Mouse (Mus musculus) limb, embryonic 14.5 days (tissue): ENCODE data around the gene Slc25a34. TPM values are rescaled to one million over a fixed set of nuclear protein-coding genes. Genes with fewer than 3 reads are reported as not detected.

Experiments used
- ATAC-seq: fragments of 200-750 bp; cut with Nextera tagmentation; 2 replicates; pipeline ENCODE4 v1.8.0; 2017; ENCODE audit warnings: low read depth, moderate number of reproducible peaks, moderate TSS enrichment; ENCODE audit not compliant: low FRiP score
- DNase-seq: peaks from one replicate; pipeline ENCODE4 v3.0.0-alpha.2; 2015; ENCODE audit warnings: low spot score
- H3K27ac ChIP-seq: fragments of 300-500 bp; sonication (generic); replicated peaks from 2 replicates; pipeline ENCODE4 v1.5.1; 2014; ENCODE audit warnings: low read depth, mild to moderate bottlenecking, low read length, moderate library complexity, mixed read lengths
- H3K27me3 ChIP-seq: fragments of 300-500 bp; sonication (generic); 2 replicates; pipeline ENCODE4 v1.6.1; 2014; ENCODE audit warnings: low read length, mixed read lengths; ENCODE audit not compliant: control insufficient read depth, insufficient read depth
- H3K36me3 ChIP-seq: fragments of 300-500 bp; sonication (generic); 2 replicates; pipeline ENCODE4 v1.6.1; 2014; ENCODE audit warnings: mild to moderate bottlenecking, low read length, moderate library complexity, mixed read lengths; ENCODE audit not compliant: control insufficient read depth, insufficient read depth
- H3K4me1 ChIP-seq: fragments of 300-500 bp; sonication (generic); 2 replicates; pipeline ENCODE4 v1.6.1; 2014; ENCODE audit warnings: antibody characterized with exemption, low read length, mixed read lengths; ENCODE audit not compliant: control insufficient read depth, insufficient read depth
- H3K4me2 ChIP-seq: fragments of 300-500 bp; sonication (generic); replicated peaks from 2 replicates; pipeline ENCODE4 v1.6.1; 2014; ENCODE audit warnings: low read depth, mild to moderate bottlenecking, low read length, moderate library complexity; ENCODE audit not compliant: severe bottlenecking
- H3K4me3 ChIP-seq: fragments of 300-500 bp; sonication (generic); replicated peaks from 2 replicates; pipeline ENCODE4 v1.5.1; 2014; ENCODE audit warnings: low read length
- H3K9ac ChIP-seq: fragments of 300-500 bp; sonication (generic); 2 replicates; pipeline ENCODE4 v1.6.1; 2014; ENCODE audit warnings: mild to moderate bottlenecking, low read depth, low read length, moderate library complexity; ENCODE audit not compliant: severe bottlenecking
- H3K9me3 ChIP-seq: fragments of 300-500 bp; sonication (generic); 2 replicates; pipeline ENCODE4 v1.6.1; 2016; ENCODE audit warnings: low read length; ENCODE audit not compliant: control insufficient read depth
- POLR2A ChIP-seq: fragments of 200-500 bp; IDR thresholded peaks from 2 replicates; pipeline ENCODE4 v1.8.0; 2012; ENCODE audit warnings: inconsistent platforms, mild to moderate bottlenecking, moderate library complexity, borderline replicate concordance; ENCODE audit not compliant: insufficient read depth, insufficient read length; ENCODE audit errors: extremely low read depth
- WGBS: fragments of 180-500 bp; shearing (Covaris S2); extraction: QIAGEN DNeasy Blood & Tissue Kit; methylation state at CpG from one replicate; pipeline ENCODE4 v1.1.7; 2014; 5-methylcytosine and 5-hydroxymethylcytosine counted together
- polyA plus RNA-seq, 2 experiments: library from polyadenylated mRNA; depleted of rRNA in 1 of 2; stranded (reverse) in 1 of 2; unstranded in 1 of 2; fragments of >200 nt; fragmentation: Nextera tagmentation in 1 of 2; extraction: Ambion mirVana in 1 of 2; gene quantifications; 2 replicates each; pipeline versions ENCODE4 v1.2.1 to v1.2.3; 2012 to 2014

The Slc25a34 gene
- polyA plus RNA-seq, 2 experiments, result 0.16 TPM; not detected in 1

DNA sequence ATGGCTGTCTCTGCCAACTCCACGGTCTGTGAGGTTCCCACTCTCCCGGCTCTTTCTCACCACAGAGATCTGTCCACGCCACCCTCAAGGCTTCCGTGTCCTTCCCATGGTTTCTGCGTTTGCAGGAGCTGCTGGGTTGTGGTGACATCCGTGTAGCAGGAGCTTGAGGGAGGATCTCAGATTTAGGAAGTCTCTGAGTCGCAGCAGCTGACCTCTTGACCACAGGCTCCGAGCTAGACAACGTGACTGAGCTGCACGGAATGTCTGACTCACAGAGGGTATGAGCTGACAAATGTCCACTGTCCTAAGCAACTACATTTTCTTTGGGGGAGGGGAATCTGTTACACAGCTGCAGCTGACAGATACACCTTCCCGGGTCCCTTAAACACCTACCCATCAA is 17.8 kb downstream of the Slc25a34 start, which contains the start of gene Fblim1:
TSS of gene Fblim1 (minus strand) at position 236 of the 400 bp plus-strand sequence.
- Histone ChIP-seq H3K36me3 (no peaks in the 10 kb centered on the region), H3K4me3 (no peak within 1 kb of the TSS), H3K9ac (no peak within 1 kb of the TSS), H3K4me1 (peaks cover 6% of the 10 kb centered on the region; the same call in 1 of the 2 replicates), H3K4me2 (no peak within 1 kb of the TSS), H3K9me3 (no peaks in the 10 kb centered on the region), H3K27me3 (no peaks in the 10 kb centered on the region), H3K27ac (no peak within 1 kb of the TSS)
- DNase-seq, result no peak
- TF ChIP-seq POLR2A, result no peak
- WGBS, result 82% methylated on average over 11 of the region's 11 CpGs
- ATAC-seq, result no peak

- H3K9ac ChIP-seq, result no peak overlapping the region
- H3K27me3 ChIP-seq, result no peaks in the 10 kb centered on the region
- H3K4me3 ChIP-seq, result no peak overlapping the region
- no peak overlapping the region for H3K4me2 ChIP-seq
- ATAC-seq (no peak), DNase-seq (no peak)
- no peaks in the 10 kb centered on the region for H3K9me3 ChIP-seq
- 87% methylated on average over 5 of the region's 5 CpGs for WGBS
- H3K36me3 ChIP-seq, result no peaks in the 10 kb centered on the region
- H3K27ac ChIP-seq, result no peak overlapping the region
- no peak for TF ChIP-seq POLR2A
- peaks cover 6% of the 10 kb centered on the region; the same call in 1 of the 2 replicates for H3K4me1 ChIP-seq
Measured at GRCm38 (mm10) chr4:141605421-141605820, 18.2 kb downstream of the Slc25a34 start.

DNA sequence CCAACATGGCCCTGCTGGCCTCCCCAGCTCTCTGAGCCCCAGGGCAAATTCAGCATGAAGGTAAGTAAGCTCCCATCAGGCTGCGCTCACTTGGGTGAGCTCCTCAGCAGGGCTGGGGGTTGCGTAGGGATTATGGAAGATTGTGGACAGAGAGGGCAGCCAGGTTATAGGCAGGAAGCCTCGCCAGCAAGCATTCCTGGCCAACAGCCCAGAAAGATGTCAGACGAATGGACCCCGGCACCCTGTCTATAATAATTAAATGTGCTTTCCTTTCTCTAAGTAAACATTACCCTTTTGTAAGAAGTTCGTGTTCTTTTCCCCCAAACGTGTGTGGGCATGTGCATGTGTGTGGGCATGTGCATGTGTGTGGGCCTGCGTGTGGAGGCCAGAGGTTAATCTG is 19.1 kb downstream of the Slc25a34 start:
- Histone ChIP-seq H3K4me2 (no peak overlapping the region), H3K9me3 (no peaks in the 10 kb centered on the region), H3K36me3 (no peaks in the 10 kb centered on the region), H3K4me1 (peaks cover 12% of the 10 kb centered on the region; the same call in 1 of the 2 replicates), H3K4me3 (no peak overlapping the region), H3K9ac (no peak overlapping the region), H3K27me3 (no peaks in the 10 kb centered on the region), H3K27ac (no peak overlapping the region)
- WGBS, result 39% methylated on average over 8 of the region's 8 CpGs
- TF ChIP-seq POLR2A, result no peak
- no peak for DNase-seq
- no peak for ATAC-seq

DNA sequence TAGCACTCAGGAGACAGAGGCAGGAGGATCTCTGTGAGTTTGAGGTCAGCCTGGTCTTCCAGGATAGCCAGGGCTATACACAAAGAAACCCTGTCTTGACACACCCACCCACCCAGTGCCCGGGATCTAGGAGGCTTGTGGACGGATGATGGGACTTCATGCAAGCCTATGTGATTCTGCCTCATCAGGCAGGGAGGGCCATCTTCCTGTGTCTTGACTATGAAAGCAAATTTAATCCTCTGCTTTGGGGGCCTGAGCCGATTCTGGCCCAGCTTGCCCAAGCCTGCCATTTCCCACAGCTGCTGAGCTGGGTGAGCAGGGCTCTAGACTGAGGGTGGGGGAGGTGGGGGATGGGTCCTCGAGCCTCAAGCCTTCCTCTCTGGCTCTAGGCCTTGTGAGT is 19.7 kb downstream of the Slc25a34 start:
- Histone ChIP-seq H3K4me2 (no peak overlapping the region), H3K27ac (no peak overlapping the region), H3K4me1 (peaks cover 14% of the 10 kb centered on the region; the same call in 1 of the 2 replicates), H3K9ac (no peak overlapping the region), H3K4me3 (no peak overlapping the region), H3K9me3 (no peaks in the 10 kb centered on the region), H3K36me3 (no peaks in the 10 kb centered on the region), H3K27me3 (no peaks in the 10 kb centered on the region)
- TF ChIP-seq POLR2A, result no peak
- WGBS, result 73% methylated on average over 4 of the region's 4 CpGs
- ATAC-seq (no peak), DNase-seq (no peak)

DNA sequence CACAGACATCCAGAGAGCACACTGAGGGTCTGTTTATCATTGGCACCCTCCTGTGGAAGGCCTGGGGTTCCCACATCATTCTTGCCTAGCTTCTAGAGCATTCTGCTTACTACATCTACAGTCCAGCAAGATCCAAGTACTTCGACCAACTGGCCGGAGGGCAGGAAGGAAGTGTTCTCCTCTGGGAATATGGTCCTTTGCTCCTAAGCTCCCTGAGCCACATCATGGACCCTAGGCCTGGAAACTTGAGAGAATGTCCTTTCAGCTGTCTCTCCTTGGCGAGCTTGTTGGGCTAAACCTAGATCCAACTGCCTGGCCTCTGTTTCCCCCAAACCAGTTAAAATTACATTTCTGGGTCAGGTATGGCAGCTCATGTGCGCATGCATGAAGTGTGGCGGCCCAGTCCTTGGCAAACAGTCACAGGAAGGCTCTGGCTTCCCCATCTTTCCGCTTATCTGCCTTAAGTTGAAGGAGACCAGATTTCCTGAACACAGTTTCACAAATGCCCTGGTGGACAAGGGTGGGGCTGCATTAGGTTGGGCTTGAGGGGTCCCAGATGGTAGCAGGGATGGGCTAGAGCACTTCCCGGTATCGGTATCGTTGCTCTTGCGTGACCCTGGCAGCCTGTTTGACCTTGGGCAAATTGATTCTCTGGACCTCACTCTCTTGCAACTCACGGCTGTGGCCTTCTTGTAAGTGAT is 20.9 kb downstream of the Slc25a34 start:
- no peak overlapping the region for H3K27ac ChIP-seq
- H3K9me3 ChIP-seq, result no peaks in the 10 kb centered on the region
- no peak overlapping the region for H3K4me3 ChIP-seq
- ATAC-seq (no peak), DNase-seq (no peak)
- no peak overlapping the region for H3K9ac ChIP-seq
- no peak overlapping the region for H3K4me2 ChIP-seq
- no peak for TF ChIP-seq POLR2A
- WGBS, result 77% methylated on average over 11 of the region's 11 CpGs
- H3K4me1 ChIP-seq, result peaks cover 23% of the 10 kb centered on the region; the same call in 1 of the 2 replicates
- H3K36me3 ChIP-seq, result no peaks in the 10 kb centered on the region
- no peaks in the 10 kb centered on the region for H3K27me3 ChIP-seq
